In genomic region chr4:118275601-118276519, GRCm38 (mm10) we compare ENCODE assay signal across 8 mouse cellular contexts. TPM values are rescaled to one million over a fixed set of nuclear protein-coding genes. Genes with fewer than 3 reads are reported as not detected.
DNase-seq lines count a peak whose midpoint lies in the region; ATAC-seq and TF ChIP-seq lines count a peak whose summit lies in the region.

No protein-coding gene starts in this region.

- peak overlapping the region; percentile 38 for H3K9ac ChIP-seq in liver, adult 2 months (ENCODE audit: low read depth, low read length)
- H3K9ac ChIP-seq in liver, embryonic 15.5 days: no peak overlapping the region
- no peak overlapping the region for H3K9ac ChIP-seq in neural tube, embryonic 15.5 days (replicated peaks)

- no peak for TF ChIP-seq CTCF in liver, adult 2 months (IDR thresholded peaks at IDR 0.05; ENCODE audit: low read depth, low read length)

- DNase-seq in liver, adult 2 months (ENCODE audit: extremely low read depth, low read depth, low spot score): no peak
- DNase-seq in liver: no peak
- DNase-seq in hindbrain, embryonic 10.5 days (ENCODE audit: low spot score): no peak
- DNase-seq in layer of hippocampus, adult 9-10 months (ENCODE audit: low spot score): no peak
- DNase-seq in adrenal gland, adult 2 months: no peak
- DNase-seq in testis, postnatal 14 days (ENCODE audit: low spot score): no peak

- H3K36me3 ChIP-seq in liver, adult 2 months (ENCODE audit: control insufficient read depth, insufficient read depth, low read length): no peaks in the 10 kb centered on the region
- H3K36me3 ChIP-seq in hindbrain, embryonic 10.5 days: peaks cover 93% of the 10 kb centered on the region
- H3K36me3 ChIP-seq in liver, embryonic 15.5 days (replicated peaks): no peaks in the 10 kb centered on the region
- peaks cover 13% of the 10 kb centered on the region; the same call in 1 of the 2 replicates for H3K36me3 ChIP-seq in neural tube, embryonic 15.5 days

- H3K9me3 ChIP-seq in hindbrain, embryonic 10.5 days: peaks cover 6% of the 10 kb centered on the region; the same call in 1 of the 2 replicates
- H3K9me3 ChIP-seq in liver, embryonic 15.5 days (replicated peaks): no peaks in the 10 kb centered on the region
- no peaks in the 10 kb centered on the region for H3K9me3 ChIP-seq in neural tube, embryonic 15.5 days (replicated peaks)

- no peak for TF ChIP-seq POLR2A in liver, adult 2 months (IDR thresholded peaks at IDR 0.05; ENCODE audit: extremely low read depth, insufficient read depth, low read length)

- H3K27ac ChIP-seq in liver, adult 2 months (replicated peaks; ENCODE audit: insufficient read depth, low read depth, low read length): peak overlapping the region; percentile 85
- peak overlapping the region; percentile 93 for H3K27ac ChIP-seq in hindbrain, embryonic 10.5 days
- peak overlapping the region; percentile 8; the same call in 1 of the 2 replicates for H3K27ac ChIP-seq in liver, embryonic 15.5 days (replicated peaks)
- H3K27ac ChIP-seq in neural tube, embryonic 15.5 days (replicated peaks): peak overlapping the region; percentile 77

- peak; percentile 40 for ATAC-seq in liver, embryonic 15.5 days (ENCODE audit: insufficient read depth)
- peak; percentile 23 for ATAC-seq in neural tube, embryonic 15.5 days (ENCODE audit: low FRiP score)

- H3K79me2 ChIP-seq in liver, adult 2 months (ENCODE audit: control insufficient read depth, insufficient read depth, low read length): peaks cover 30% of the 10 kb centered on the region; the same call in 1 of the 2 replicates

- no peaks in the 10 kb centered on the region for H3K27me3 ChIP-seq in liver, adult 2 months (ENCODE audit: control insufficient read depth, insufficient read depth, low read length)
- H3K27me3 ChIP-seq in hindbrain, embryonic 10.5 days (ENCODE audit: insufficient read depth, poor library complexity, severe bottlenecking): no peaks in the 10 kb centered on the region
- H3K27me3 ChIP-seq in liver, embryonic 15.5 days: no peaks in the 10 kb centered on the region
- no peaks in the 10 kb centered on the region for H3K27me3 ChIP-seq in neural tube, embryonic 15.5 days (replicated peaks)

- H3K4me3 ChIP-seq in liver, adult 2 months (ENCODE audit: insufficient read depth, low read depth, low read length): no peak overlapping the region
- H3K4me3 ChIP-seq in hindbrain, embryonic 10.5 days: peak overlapping the region; percentile 28
- H3K4me3 ChIP-seq in liver, embryonic 15.5 days (replicated peaks): no peak overlapping the region
- H3K4me3 ChIP-seq in neural tube, embryonic 15.5 days (replicated peaks): no peak overlapping the region

- 80% methylated on average over 6 of the region's 6 CpGs for WGBS in liver, adult 2 months
- 53% methylated on average over 6 of the region's 6 CpGs for WGBS in hindbrain, embryonic 10.5 days
- 72% methylated on average over 6 of the region's 6 CpGs for WGBS in liver, embryonic 15.5 days (ENCODE audit: insufficient replicate concordance)
- WGBS in neural tube, embryonic 15.5 days: 53% methylated on average over 6 of the region's 6 CpGs

- no peak overlapping the region for H3K4me2 ChIP-seq in liver, embryonic 15.5 days
- peak overlapping the region; percentile 7; the same call in 1 of the 2 replicates for H3K4me2 ChIP-seq in neural tube, embryonic 15.5 days

- H3K4me1 ChIP-seq in liver, adult 2 months (ENCODE audit: control insufficient read depth, insufficient read depth, low read length): peaks cover 58% of the 10 kb centered on the region
- peaks cover 98% of the 10 kb centered on the region for H3K4me1 ChIP-seq in hindbrain, embryonic 10.5 days (replicated peaks)
- peaks cover 59% of the 10 kb centered on the region for H3K4me1 ChIP-seq in liver, embryonic 15.5 days (replicated peaks)
- peaks cover 75% of the 10 kb centered on the region for H3K4me1 ChIP-seq in neural tube, embryonic 15.5 days

RNA-seq across cellular contexts. Expression of gene Ptprf, which starts 15.3 kb away (rescaled TPM):
- 40.1 and 67.4 TPM in 2 replicates for total RNA-seq in liver, adult 2 months (2014; rRNA removed)
- polyA plus RNA-seq in liver, adult 2 months (2012; rRNA removed): 89.8 and 101 TPM in 2 replicates
- 104 and 106 TPM in 2 replicates for polyA plus RNA-seq in hindbrain, embryonic 10.5 days (2016; fragmentation: Nextera tagmentation; extraction: Ambion mirVana)
- 9.8 and 12.7 TPM in 2 replicates for polyA plus RNA-seq in liver, embryonic 15.5 days (2015; fragmentation: Nextera tagmentation; extraction: Ambion mirVana)
- 62.9 and 68.5 TPM in 2 replicates for polyA plus RNA-seq in neural tube, embryonic 15.5 days (2015; fragmentation: Nextera tagmentation; extraction: Ambion mirVana)
- 10 to 100 TPM; 34.9 to 87.8 TPM for total RNA-seq in adrenal gland, adult 2 months (2021)
- polyA plus RNA-seq in adrenal gland, adult 2 months (2012; rRNA removed): 43.2 and 43.3 TPM in 2 replicates

Comparison
In these comparisons a context has a peak if more than half of its experiments do, and no peak if none do; other contexts are left out.
1. H3K27ac ChIP-seq: peak in every context shown above with its lines; median percentile 93 in hindbrain, embryonic 10.5 days; 85 in liver, adult 2 months; 77 in neural tube, embryonic 15.5 days; 8 in liver, embryonic 15.5 days.